Mouse (Mus musculus) gastrocnemius, postnatal 10 days (tissue): ENCODE data around the gene Csnk1g1. TPM values are rescaled to one million over a fixed set of nuclear protein-coding genes. Genes with fewer than 3 reads are reported as not detected.
A peak's percentile ranks its signal among the peaks of the same experiment; 100 is the strongest.

Source experiments
- DNase-seq: peaks from one replicate; pipeline ENCODE4 v3.0.0; 2021; ENCODE audit warnings: mixed read lengths
- total RNA-seq, 2 experiments: library from RNA; stranded (reverse); gene quantifications; 2 replicates each; pipeline ENCODE4 v1.2.3; 2021

The Csnk1g1 gene
- total RNA-seq, 2 experiments from 2014 or later: 7.2 to 12.4 TPM

- no peak for DNase-seq
Measured at GRCm38 (mm10) chr9:65995603-65996376, 87.1 kb downstream of the Csnk1g1 start.

GRCm38 (mm10) chr9:65998965-65999364 lies 90.2 kb downstream of the Csnk1g1 start:
- DNase-seq: no peak

- DNase-seq: peak; percentile 38
Measured at GRCm38 (mm10) chr9:66004380-66004779, 95.7 kb downstream of the Csnk1g1 start.

- no peak for DNase-seq
Measured at GRCm38 (mm10) chr9:66007603-66008202, 99.0 kb downstream of the Csnk1g1 start.

- no peak for DNase-seq
Measured at GRCm38 (mm10) chr9:66020601-66021000, 111.9 kb downstream of the Csnk1g1 start.

- no peak for DNase-seq
Measured at GRCm38 (mm10) chr9:66038082-66038481, 129.4 kb downstream of the Csnk1g1 start.

- no peak for DNase-seq
Measured at GRCm38 (mm10) chr9:66038581-66038980, 129.9 kb downstream of the Csnk1g1 start.

- no peak for DNase-seq
Measured at GRCm38 (mm10) chr9:66039290-66039689, 130.6 kb downstream of the Csnk1g1 start.

GRCm38 (mm10) chr9:66040801-66041200 lies 132.1 kb downstream of the Csnk1g1 start:
- no peak for DNase-seq

GRCm38 (mm10) chr9:66042331-66042730 lies 133.6 kb downstream of the Csnk1g1 start:
- no peak for DNase-seq

- no peak for DNase-seq
Measured at GRCm38 (mm10) chr9:66043241-66043640, 134.5 kb downstream of the Csnk1g1 start.

GRCm38 (mm10) chr9:66049931-66050601 lies 141.3 kb downstream of the Csnk1g1 start:
- no peak for DNase-seq

- no peak for DNase-seq
Measured at GRCm38 (mm10) chr9:66051493-66051892, 142.8 kb downstream of the Csnk1g1 start.

GRCm38 (mm10) chr9:66052731-66053130 lies 144.0 kb downstream of the Csnk1g1 start:
- DNase-seq: no peak

GRCm38 (mm10) chr9:66053620-66054019 lies 144.9 kb downstream of the Csnk1g1 start:
- DNase-seq: no peak

- DNase-seq: peak; percentile 97
Measured at GRCm38 (mm10) chr9:66059583-66060307, 151.0 kb downstream of the Csnk1g1 start, which contains the start of gene Ppib. Gene Ppib (plus strand): TSS chr9:66060222.

GRCm38 (mm10) chr9:66060308-66060647 lies 151.6 kb downstream of the Csnk1g1 start:
- no peak for DNase-seq

- DNase-seq: no peak
Measured at GRCm38 (mm10) chr9:66060986-66061385, 152.3 kb downstream of the Csnk1g1 start.

- no peak for DNase-seq
Measured at GRCm38 (mm10) chr9:66061656-66062055, 152.9 kb downstream of the Csnk1g1 start.

- DNase-seq: no peak
Measured at GRCm38 (mm10) chr9:66063446-66063845, 154.7 kb downstream of the Csnk1g1 start.

- no peak for DNase-seq
Measured at GRCm38 (mm10) chr9:66064316-66064715, 155.6 kb downstream of the Csnk1g1 start.

- no peak for DNase-seq
Measured at GRCm38 (mm10) chr9:66066791-66067190, 158.1 kb downstream of the Csnk1g1 start.

GRCm38 (mm10) chr9:66067542-66067941 lies 158.8 kb downstream of the Csnk1g1 start:
- peak; percentile 52 for DNase-seq
